Mouse (Mus musculus) hindbrain, embryonic 14.5 days (tissue): ENCODE measurements at regions not wholly inside any gene's neighbourhood (a gene's known extent, or its start where the extent isn't known, plus 50 kb on each side); places are given as distances from the start of the nearest gene placed in this dataset.

Experiments
- ATAC-seq: fragments of 200-750 bp; cut with Nextera tagmentation; 2 replicates; pipeline ENCODE4 v1.8.0; 2017; ENCODE audit warnings: moderate number of reproducible peaks, mild to moderate bottlenecking, moderate TSS enrichment, moderate library complexity; ENCODE audit not compliant: low FRiP score
- DNase-seq: peaks from one replicate; pipeline ENCODE4 v3.0.0-alpha.2; 2015; ENCODE audit warnings: low spot score
- H3K27ac ChIP-seq: fragments of 300-500 bp; sonication (generic); 2 replicates; pipeline ENCODE4 v1.5.1; 2014; ENCODE audit warnings: mild to moderate bottlenecking, moderate library complexity
- H3K27me3 ChIP-seq: fragments of 300-500 bp; sonication (generic); 2 replicates; pipeline ENCODE4 v1.6.1; 2014; ENCODE audit warnings: mild to moderate bottlenecking, low read length, mixed read lengths; ENCODE audit not compliant: control insufficient read depth, insufficient read depth
- H3K36me3 ChIP-seq: fragments of 300-500 bp; sonication (generic); replicated peaks from 2 replicates; pipeline ENCODE4 v1.6.1; 2014; ENCODE audit not compliant: control insufficient read depth, insufficient read depth
- H3K4me1 ChIP-seq: fragments of 300-500 bp; sonication (generic); replicated peaks from 2 replicates; pipeline ENCODE4 v1.6.1; 2014; ENCODE audit warnings: antibody characterized with exemption, low read length, mixed read lengths; ENCODE audit not compliant: control insufficient read depth, insufficient read depth
- H3K4me2 ChIP-seq: fragments of 300-500 bp; sonication (generic); replicated peaks from 2 replicates; pipeline ENCODE4 v1.6.1; 2014; ENCODE audit warnings: mild to moderate bottlenecking, moderate library complexity
- H3K4me3 ChIP-seq: fragments of 300-500 bp; sonication (generic); replicated peaks from 2 replicates; pipeline ENCODE4 v1.5.1; 2014; ENCODE audit warnings: mild to moderate bottlenecking, low read length
- H3K9ac ChIP-seq: fragments of 300-500 bp; sonication (generic); 2 replicates; pipeline ENCODE4 v1.6.1; 2014
- H3K9me3 ChIP-seq: fragments of 300-500 bp; sonication (generic); 2 replicates; pipeline ENCODE4 v1.6.1; 2016; ENCODE audit warnings: low read length; ENCODE audit not compliant: control insufficient read depth
- WGBS: fragments of 180-500 bp; shearing (Covaris S2); extraction: QIAGEN DNeasy Blood & Tissue Kit; methylation state at CpG from one replicate; pipeline ENCODE4 v1.1.7; 2014; 5-methylcytosine and 5-hydroxymethylcytosine counted together

DNA sequence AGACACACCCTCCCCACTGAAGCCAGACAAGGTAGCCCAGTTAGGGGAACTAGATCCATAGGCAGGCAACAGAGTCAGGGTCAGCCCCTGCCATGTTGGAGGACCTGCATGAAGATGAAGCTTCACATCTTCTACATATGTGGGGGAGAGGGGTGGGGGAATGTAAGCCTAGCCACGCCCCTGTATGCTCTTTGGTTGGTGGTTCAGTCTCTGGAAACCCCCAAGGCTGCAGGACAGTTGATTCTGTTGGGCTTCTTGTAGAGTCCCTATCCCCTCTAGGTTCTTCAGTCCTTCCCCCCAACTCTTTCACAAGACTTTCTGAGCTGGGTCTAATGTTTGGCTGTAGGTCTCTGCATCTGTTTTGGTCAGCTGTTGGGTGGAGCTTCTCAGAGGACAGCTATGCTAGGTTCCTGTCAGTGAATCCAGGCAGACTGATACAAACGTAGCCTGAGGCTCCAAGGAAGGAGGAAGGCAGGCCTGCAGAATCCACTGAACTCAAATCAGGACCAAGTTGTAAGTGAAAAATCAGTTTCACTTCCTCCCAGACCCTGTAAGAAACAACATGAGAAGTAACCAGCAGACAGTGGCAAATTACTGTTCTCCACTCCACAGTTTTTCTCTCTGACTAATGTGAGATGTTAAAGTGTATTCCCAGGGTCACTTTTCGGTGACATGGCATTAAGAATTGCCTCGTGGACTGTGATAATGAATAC lies 476.9 kb downstream of the Arl4a start:
- Histone ChIP-seq H3K4me1 (no peaks in the 10 kb centered on the region), H3K9ac (no peak overlapping the region), H3K27ac (no peak overlapping the region), H3K4me2 (no peak overlapping the region), H3K4me3 (no peak overlapping the region), H3K9me3 (no peaks in the 10 kb centered on the region), H3K27me3 (no peaks in the 10 kb centered on the region), H3K36me3 (no peaks in the 10 kb centered on the region)
- 77% methylated on average over 4 of the region's 4 CpGs for WGBS
- ATAC-seq (no peak), DNase-seq (no peak)

DNA sequence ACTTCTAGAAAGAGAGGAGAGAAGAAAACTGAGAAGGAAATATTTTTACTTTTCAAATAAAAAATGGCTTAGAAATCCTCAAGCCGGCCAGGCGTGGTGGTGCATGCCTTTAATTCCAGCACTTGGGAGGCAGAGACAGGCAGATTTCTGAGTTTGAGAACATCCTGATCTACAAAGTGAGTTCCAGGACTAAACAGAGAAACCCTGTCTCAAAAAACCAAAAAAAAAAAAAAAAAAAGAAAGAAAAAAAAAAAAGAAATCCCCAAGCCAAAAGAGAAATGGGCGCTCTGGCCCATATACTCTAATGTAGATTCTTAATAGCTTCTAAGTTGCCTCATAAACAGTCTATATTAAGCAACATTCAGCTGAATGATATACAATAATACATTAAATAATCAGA lies 479.3 kb downstream of the Arl4a start:
- Histone ChIP-seq H3K4me1 (no peaks in the 10 kb centered on the region), H3K36me3 (no peaks in the 10 kb centered on the region), H3K4me2 (no peak overlapping the region), H3K27me3 (no peaks in the 10 kb centered on the region), H3K27ac (no peak overlapping the region), H3K4me3 (no peak overlapping the region), H3K9me3 (no peaks in the 10 kb centered on the region), H3K9ac (no peak overlapping the region)
- ATAC-seq = no peak
- WGBS = 96% methylated on average over 3 of the region's 3 CpGs
- no peak for DNase-seq

DNA sequence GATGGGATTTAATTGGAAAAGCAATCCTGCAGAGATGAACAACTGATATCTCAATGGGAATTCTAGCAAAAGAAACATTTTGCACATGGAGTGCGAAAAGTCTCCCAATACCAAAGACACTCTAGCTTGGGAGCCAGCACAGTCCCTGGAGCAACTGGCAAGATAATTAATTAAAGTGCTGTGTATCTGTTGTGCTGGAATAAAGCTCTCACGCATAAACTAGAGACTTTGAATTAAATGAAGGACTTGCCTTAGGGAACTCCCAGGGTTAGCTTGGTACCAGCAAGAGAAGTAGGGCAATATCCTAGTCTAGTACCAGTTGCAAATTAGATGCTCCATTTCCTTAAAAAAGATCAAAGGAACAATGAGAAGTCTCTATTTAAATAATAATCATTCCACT lies 501.5 kb downstream of the Arl4a start:
- no peak for ATAC-seq
- no peaks in the 10 kb centered on the region for H3K4me1 ChIP-seq
- H3K9me3 ChIP-seq = no peaks in the 10 kb centered on the region

DNA sequence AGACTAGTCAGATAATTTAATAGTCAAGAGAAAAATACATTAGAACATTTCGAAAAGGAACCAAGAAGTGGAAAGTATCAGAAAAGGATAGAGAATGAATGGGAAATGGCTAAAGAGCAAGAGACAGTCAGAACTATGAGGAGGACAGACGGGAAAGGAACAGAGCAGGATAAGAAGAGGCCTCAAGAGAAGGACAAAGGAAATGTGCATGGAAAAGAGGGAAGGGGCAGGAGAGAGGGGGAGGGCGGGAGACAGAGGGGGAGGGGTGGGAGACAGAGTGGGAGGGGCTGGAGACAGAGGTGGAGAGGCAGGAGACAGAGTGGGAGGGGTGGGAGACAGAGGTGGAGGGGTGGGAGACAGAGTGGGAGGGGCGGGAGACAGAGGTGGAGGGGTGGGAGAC lies 509.7 kb downstream of the Arl4a start:
- Histone ChIP-seq H3K36me3 (no peaks in the 10 kb centered on the region), H3K4me1 (no peaks in the 10 kb centered on the region), H3K27me3 (no peaks in the 10 kb centered on the region), H3K9me3 (no peaks in the 10 kb centered on the region), H3K4me2 (no peak overlapping the region), H3K27ac (no peak overlapping the region), H3K4me3 (no peak overlapping the region), H3K9ac (no peak overlapping the region)
- DNase-seq (no peak), ATAC-seq (no peak)
- 72% methylated on average over 4 of the region's 4 CpGs for WGBS

More for the DNA sequence above, 501.5 kb downstream of the Arl4a start:
- H3K9ac ChIP-seq = no peak overlapping the region
- no peak for DNase-seq
- WGBS = 51% methylated on average over 2 of the region's 2 CpGs
- no peak overlapping the region for H3K4me3 ChIP-seq
- H3K36me3 ChIP-seq = no peaks in the 10 kb centered on the region
- no peaks in the 10 kb centered on the region for H3K27me3 ChIP-seq
- no peak overlapping the region for H3K4me2 ChIP-seq
- no peak overlapping the region for H3K27ac ChIP-seq

DNA sequence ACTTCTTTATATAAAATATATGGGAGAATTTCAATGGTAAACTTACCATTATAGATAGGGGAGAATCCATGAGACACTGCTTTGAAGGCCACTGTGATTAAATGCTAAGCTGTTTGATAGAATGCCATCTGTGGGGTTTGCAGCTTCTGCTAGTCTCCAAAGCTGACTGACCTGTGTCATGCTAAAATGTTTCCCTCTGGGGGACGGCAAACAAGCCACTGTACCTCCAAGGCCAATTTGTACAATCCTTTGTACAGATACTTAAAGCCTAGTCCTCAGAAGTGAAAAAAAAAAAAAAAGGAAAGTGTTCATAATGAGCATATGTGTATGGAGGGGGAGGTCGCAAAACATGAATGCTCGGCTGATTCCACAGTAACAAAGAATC lies 510.6 kb downstream of the Arl4a start:
- Histone ChIP-seq H3K9me3 (no peaks in the 10 kb centered on the region), H3K4me1 (no peaks in the 10 kb centered on the region), H3K36me3 (no peaks in the 10 kb centered on the region), H3K9ac (no peak overlapping the region), H3K4me3 (no peak overlapping the region), H3K27me3 (no peaks in the 10 kb centered on the region), H3K27ac (no peak overlapping the region), H3K4me2 (no peak overlapping the region)
- ATAC-seq = no peak
- DNase-seq = no peak
- WGBS = 67% methylated on average over 3 of the region's 3 CpGs

DNA sequence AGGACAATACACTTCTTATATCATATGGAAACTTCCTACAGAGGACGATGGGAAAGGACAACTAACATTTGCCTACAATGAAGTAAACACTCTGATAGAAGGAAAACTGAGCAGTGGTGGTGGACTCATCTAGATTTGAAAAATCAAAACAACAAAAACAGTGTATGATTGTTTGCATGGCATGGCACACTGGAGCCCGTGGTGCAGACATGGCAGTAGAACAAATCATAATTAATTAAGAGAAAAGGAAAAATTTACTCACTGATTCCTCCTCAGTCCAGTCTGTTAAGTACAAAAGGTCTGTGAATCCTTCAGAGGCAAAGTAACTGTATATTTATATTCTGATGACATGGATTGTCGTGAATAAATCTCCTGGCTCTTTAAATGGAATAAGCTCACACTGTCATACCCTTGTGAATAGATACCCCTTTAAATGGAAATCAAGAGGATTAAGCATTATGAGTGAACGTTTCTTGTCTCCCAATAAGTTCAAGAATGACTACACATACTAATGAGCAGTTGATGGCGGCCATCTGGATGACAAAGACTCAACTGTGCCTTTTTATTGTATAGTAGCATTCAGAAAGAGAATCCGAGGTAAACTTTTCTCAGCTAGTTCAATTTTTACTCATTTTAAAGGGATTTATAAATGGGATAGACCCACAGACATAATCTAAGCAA lies 511.1 kb downstream of the Arl4a start:
- no peak for ATAC-seq

DNA sequence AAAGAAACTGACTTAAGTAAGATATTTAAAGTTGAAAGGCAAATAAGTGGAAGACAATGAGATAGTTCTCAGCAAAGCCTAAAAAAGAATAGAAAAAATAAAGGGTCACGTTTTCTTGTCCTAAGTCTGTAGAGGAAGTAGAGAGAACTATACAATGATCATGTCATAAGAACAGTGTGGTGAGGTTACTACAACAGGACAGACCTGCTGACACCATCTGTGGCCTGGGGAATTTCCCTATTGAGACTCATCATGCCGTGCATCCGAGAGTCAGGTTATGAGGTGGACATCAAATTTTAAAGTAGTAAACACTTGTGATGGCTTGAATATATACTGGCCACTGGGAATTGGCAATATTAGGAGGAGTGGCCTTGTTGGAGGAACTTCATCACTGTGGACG lies 522.1 kb downstream of the Arl4a start:
- H3K27me3 ChIP-seq = no peaks in the 10 kb centered on the region
- no peaks in the 10 kb centered on the region for H3K9me3 ChIP-seq
- no peak overlapping the region for H3K27ac ChIP-seq
- H3K36me3 ChIP-seq = no peaks in the 10 kb centered on the region
- ATAC-seq (no peak), DNase-seq (no peak)
- no peaks in the 10 kb centered on the region for H3K4me1 ChIP-seq
- no peak overlapping the region for H3K4me2 ChIP-seq
- H3K9ac ChIP-seq = no peak overlapping the region
- WGBS = 91% methylated on average over 4 of the region's 4 CpGs
- H3K4me3 ChIP-seq = no peak overlapping the region

More for the DNA sequence above, 511.1 kb downstream of the Arl4a start:
- H3K36me3 ChIP-seq = no peaks in the 10 kb centered on the region
- DNase-seq = no peak
- 62% methylated on average over 6 of the region's 6 CpGs for WGBS
- no peaks in the 10 kb centered on the region for H3K27me3 ChIP-seq
- no peak overlapping the region for H3K4me3 ChIP-seq
- no peaks in the 10 kb centered on the region for H3K4me1 ChIP-seq
- no peaks in the 10 kb centered on the region for H3K9me3 ChIP-seq
- no peak overlapping the region for H3K9ac ChIP-seq
- H3K27ac ChIP-seq = no peak overlapping the region
- H3K4me2 ChIP-seq = no peak overlapping the region

DNA sequence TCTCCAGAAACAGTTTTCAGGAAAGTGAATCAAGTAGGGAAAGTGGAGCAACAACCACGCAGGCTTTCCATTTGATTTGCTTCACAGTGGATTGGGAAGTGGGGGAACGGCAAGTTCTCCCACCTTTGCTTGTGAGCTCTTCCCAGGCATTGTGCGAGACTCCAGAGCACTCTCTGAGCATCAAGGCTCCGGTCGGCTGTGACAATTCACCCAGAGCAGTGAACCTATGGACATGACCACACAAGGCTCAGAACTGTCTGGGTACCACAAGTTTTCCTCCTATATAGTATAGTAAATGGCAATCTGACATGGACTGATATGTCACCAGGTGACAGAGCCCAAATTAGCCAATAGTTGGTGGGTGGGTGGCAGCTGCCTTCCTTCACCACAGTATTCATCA lies 527.0 kb downstream of the Arl4a start:
- Histone ChIP-seq H3K27me3 (no peaks in the 10 kb centered on the region), H3K9ac (no peak overlapping the region), H3K9me3 (no peaks in the 10 kb centered on the region), H3K27ac (no peak overlapping the region), H3K4me3 (no peak overlapping the region), H3K36me3 (no peaks in the 10 kb centered on the region), H3K4me1 (no peaks in the 10 kb centered on the region), H3K4me2 (no peak overlapping the region)
- DNase-seq (no peak), ATAC-seq (no peak)
- 77% methylated on average over 5 of the region's 5 CpGs for WGBS

DNA sequence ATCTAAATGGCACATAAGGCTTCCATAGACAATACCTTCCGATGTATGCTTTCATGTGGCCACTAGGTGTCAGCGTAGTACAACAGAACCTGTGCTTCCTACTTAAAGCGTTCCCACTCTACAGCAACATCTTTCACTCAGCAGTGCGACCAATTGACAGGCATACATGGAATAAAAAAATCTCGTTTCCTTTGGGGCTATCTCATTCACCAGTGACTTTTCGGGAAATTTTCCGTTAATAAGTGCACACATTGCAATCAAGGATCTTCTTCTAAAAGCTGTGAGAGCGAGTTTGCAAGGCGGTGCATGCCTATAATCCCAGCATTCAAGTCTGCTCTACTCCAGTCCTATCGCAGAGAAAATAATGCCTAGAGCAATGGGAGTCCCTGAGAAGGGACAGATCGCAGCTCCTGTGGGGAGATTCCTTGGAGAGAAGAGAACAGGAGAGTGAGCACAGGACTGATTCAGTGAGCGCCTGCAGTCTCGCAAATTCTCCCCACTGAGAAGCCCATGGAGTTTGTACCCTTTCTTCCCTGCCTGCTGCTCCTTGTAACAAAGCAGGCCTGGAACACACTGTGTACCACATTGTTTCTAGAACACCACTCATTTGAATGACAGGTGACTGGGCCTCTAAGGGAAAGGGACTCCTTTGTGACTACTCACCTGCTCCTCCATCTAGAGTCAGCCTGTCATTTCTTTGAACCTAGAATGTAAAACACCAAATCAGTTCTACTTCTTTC lies 527.6 kb downstream of the Arl4a start:
- H3K9me3 ChIP-seq = no peaks in the 10 kb centered on the region
- no peaks in the 10 kb centered on the region for H3K36me3 ChIP-seq
- H3K4me2 ChIP-seq = peak overlapping the region; percentile 50
- ATAC-seq = peak; percentile 92
- H3K9ac ChIP-seq = peak overlapping the region; percentile 37; the same call in 1 of the 2 replicates
- no peak overlapping the region for H3K27ac ChIP-seq
- H3K4me1 ChIP-seq = no peaks in the 10 kb centered on the region
- peak overlapping the region; percentile 17 for H3K4me3 ChIP-seq
- peak; percentile 91 for DNase-seq
- WGBS = 12% methylated on average over 13 of the region's 13 CpGs
- H3K27me3 ChIP-seq = no peaks in the 10 kb centered on the region
